Mouse (Mus musculus) lung, postnatal 4 days (tissue): ENCODE results near the gene Grin2b.
"Not testable (repeated sequence)": the region's sequence is repeated elsewhere in the genome, so short reads cannot be mapped to it uniquely, and the experiment has no call there.

ENCODE experiments used
- DNase-seq, 2 experiments: peaks; one replicate each; pipeline ENCODE4 v3.0.0; 2021

Grin2b gene

GRCm38 (mm10) chr6:135882611-135883010, 290.7 kb downstream of the Grin2b start:
- no peak for DNase-seq

DNA sequence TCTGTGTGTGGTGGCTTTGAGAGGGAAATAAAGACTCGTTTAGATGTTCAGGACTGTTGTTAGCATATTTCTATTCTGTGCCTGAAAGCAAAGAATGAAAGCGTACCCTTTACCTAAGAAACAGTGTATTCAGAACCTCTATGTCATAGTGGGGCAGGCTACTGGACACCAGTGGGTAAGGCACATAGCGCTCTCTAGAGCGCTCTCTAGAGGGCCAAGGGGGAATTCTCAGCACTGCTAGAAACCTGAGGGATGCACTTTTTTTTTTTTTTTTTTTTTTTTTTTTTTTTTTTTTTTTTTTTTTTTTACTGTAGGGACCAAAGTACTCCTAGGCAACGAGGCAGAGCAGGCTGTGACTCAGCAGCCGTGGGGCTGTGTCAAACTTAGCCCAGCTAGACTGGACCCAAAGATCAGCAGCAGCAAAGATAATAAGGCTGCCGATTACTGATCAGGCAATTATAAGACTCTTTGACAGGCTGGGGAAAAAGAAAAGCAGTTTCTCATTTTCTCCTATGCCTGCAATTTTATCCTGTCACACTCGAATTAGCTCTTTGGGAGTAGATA, 297.1 kb downstream of the Grin2b start:
- no peak for DNase-seq

- DNase-seq, result no peak
Observed at GRCm38 (mm10) chr6:135874626-135875025, 298.7 kb downstream of the Grin2b start.

DNA sequence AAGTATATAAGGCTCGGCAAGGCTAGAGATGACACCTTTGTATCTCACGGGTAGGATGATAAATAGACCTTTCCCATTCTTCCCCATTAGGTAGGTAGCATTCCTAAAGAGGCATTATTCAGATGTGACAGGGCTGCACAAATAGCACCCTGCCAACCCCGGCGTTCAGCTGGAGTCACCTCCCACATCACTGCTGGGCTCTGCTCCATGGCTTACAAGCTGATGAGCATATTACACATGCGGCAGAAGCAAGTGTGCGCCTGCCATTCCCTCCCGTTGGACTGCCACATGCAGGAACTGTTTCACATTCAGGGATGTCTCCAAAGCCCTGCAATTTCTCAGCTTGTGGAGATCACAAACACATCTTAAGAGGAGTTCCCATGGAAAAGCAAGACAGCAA, 307.5 kb downstream of the Grin2b start:
- no peak for DNase-seq

- DNase-seq, result no peak
Observed at GRCm38 (mm10) chr6:135863965-135864364, 309.3 kb downstream of the Grin2b start.

DNA sequence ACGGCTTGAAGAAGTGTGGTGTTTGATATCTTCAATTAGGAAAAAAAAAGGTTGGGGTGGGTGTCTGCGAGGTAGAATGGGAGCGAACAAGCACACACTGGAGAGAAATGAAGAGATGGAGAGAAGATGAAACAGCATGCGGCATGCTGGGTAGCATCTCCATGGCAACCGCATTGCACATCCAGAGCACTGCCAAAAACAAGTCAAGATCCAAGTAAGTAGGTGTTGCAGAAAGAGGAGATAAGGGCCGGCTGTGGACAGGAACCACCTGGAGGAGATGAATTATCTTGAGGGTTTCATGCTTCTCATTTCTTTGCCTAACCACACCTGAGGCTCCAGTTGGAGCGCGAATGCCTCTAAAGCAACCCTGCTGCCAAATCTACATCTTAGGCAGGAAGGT, 313.8 kb downstream of the Grin2b start:
- DNase-seq, result peak; percentile 7 to 55

- DNase-seq, result no peak
Observed at GRCm38 (mm10) chr6:135854173-135854591, 319.1 kb downstream of the Grin2b start.

- no peak for DNase-seq
Observed at GRCm38 (mm10) chr6:135843755-135844154, 329.6 kb downstream of the Grin2b start.

DNA sequence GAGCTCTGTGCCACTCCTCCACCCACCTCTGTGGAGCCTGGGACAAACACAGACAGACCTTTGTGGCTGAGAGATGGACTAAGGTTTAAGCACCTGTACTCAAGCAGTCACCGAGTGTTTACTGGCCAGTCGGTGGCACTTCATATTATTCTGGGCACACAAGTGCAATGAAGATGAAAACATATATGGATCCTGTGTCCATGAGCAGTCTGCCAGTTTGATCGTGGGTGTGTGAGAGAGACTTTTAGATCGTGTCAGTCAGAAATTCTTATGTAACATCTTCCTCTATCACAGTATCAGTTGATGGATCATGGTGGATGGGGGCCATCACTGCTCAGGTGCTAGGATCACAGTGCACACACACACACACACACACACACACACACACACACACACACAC, 337.0 kb downstream of the Grin2b start:
- DNase-seq, result no peak

DNA sequence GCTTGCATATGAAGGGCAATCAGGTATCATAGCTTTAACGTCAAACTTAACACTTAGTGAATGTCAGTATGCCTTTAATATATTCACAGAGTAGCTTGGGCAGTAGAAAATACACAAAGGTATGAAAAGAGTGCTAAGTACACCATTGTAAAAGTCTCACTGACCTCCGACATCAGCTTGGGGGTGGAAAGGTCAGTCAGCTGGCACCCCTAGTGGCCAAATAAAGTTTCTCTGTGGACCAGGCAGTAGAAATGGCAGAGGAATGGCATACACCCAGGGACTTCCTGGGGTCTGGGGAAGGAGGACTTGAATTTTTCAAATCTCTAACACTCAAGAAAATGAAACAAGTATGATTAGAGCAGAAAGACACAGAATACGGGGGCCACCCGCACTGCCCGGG, 339.8 kb downstream of the Grin2b start:
- no peak for DNase-seq

DNA sequence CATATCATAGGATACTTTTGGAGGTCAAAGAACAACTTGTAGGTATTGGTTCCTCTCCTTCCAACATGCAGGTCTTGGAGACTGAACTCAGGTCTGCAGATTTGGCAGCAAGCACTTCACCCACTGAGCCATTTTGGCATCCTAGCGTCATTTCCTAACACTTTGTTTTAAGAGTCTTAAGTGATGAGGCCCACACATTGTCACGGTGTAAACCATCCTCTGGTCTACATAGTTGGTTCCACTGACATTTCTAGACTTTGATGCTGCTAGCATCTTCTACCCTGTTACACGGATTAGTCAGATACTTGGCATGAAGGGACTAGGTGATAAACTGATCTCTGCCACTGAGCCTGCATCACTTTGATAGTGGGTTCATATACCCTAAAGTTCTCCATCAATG, 341.3 kb downstream of the Grin2b start:
- no peak for DNase-seq

- DNase-seq, result no peak
Observed at GRCm38 (mm10) chr6:135831032-135831431, 342.3 kb downstream of the Grin2b start.

DNA sequence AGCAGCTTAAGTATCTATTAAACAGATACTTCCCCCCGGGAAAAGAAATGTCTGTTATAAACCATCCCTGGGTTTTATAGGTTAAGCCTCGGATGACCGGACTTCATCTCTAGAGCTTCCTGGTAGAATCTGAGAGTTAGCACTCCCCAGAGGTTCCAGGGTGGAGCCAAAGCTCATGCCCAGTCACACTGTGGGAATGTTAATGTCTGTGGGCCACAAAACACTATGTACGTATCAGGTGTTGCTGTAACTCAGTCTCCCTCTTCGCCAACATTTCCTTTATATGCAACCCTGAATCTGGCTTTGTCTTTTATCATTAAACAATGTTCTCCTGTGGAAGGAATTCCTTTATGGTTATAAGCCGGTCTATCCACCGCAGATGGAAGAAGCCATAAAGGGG, 343.9 kb downstream of the Grin2b start:
- no peak for DNase-seq

GRCm38 (mm10) chr6:135828976-135829375, 344.3 kb downstream of the Grin2b start:
- peak; percentile 5 to 27 for DNase-seq

GRCm38 (mm10) chr6:135827942-135828341, 345.4 kb downstream of the Grin2b start:
- peak; percentile 22 to 58 for DNase-seq

DNA sequence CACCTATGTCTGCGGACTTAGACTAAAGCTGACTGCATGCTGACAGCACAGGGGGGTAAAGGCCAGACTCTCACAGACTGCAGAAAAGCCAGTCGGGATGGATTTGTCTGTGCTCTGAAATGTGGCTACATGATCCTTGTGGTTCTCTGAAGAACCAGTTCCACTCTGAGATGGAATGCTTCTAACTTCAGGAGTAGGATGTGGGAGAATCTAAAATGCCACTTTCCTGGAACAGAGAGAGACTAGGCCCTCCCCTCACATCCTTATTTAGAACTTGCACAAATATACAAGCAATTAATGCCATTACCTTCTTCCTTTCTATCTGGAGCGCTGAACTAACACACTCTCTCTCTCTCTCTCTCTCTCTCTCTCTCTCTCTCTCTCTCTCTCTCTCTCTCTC, 346.0 kb downstream of the Grin2b start:
- no peak for DNase-seq

GRCm38 (mm10) chr6:135826776-135827175, 346.5 kb downstream of the Grin2b start:
- DNase-seq, result not testable (repeated sequence)

DNA sequence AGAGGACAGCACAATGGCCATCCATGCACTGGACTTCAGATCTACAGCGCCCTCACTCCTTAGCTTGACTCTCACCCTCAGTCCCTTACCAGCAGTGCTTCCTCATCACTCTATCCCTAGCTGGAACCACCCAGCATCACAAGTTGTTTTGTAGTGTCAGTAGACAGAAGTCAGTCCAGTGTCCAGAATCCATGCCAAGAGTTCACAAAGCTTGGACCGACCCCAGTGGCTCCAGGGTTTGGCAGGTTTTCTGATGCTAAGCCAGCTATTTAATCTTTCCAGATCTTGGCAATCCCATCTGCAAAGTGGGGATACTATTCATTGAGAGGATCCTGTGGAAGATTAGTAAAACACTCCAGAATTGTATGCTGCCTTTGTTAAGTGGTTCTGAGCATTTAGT, 355.9 kb downstream of the Grin2b start:
- peak in 1 of 2 experiments; percentile 19 for DNase-seq

DNA sequence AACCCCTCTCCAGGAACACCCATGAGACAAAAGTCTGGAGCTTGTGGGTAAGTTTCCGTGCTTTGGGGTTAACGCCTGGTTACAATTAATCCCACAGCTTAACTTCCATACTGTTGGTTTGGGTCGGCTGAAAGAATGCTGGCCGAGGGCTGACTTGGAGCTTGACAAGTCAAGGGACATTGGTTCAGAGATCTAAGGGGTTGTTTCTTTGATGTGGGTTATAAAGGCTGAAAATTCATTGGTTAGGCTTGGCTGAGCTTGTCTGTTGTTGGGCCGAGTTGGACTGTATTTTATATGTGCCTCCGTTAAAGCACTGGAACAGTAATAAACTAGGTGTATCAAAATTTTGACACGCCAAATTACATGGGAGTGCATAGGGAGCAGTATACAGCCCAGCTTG, 359.6 kb downstream of the Grin2b start:
- DNase-seq, result no peak

DNA sequence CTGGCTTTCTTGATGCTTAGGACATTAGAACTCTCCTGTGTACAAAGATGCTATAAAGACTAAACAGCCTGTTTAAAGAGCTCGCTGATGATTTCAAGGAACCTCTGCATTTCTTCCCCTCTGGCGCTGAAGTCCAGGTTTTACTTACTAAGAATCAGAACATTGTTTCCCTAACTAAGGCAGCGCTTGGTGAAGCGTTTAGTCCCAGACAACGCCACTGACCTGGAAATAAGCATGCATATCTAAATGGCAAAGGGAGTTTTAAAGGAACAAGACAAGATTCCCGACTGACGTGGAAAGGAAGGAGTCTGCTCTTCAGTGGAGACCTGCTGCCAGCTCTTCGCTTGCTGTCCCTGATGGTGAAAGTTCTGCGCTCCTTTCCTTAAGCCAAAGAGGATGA, 367.9 kb downstream of the Grin2b start:
- DNase-seq, result no peak

GRCm38 (mm10) chr6:135799949-135800348, 373.4 kb downstream of the Grin2b start:
- DNase-seq, result no peak

GRCm38 (mm10) chr6:135798202-135798992, 374.9 kb downstream of the Grin2b start:
- DNase-seq, result no peak

GRCm38 (mm10) chr6:135797371-135798033, 375.8 kb downstream of the Grin2b start:
- DNase-seq, result no peak

- DNase-seq, result no peak
Observed at GRCm38 (mm10) chr6:135796911-135797310, 376.4 kb downstream of the Grin2b start.
